In genomic region chr13:34575179-34575996, GRCm38 (mm10) we compare ENCODE assay signal across 9 mouse cellular contexts.
DNase-seq lines count a peak whose midpoint lies in the region; ATAC-seq lines count a peak whose summit lies in the region.
"Had no signal": no experiment of that assay in that cellular context is flagged by ENCODE, and none has a peak within 500 bp of the region (broad histone marks: within the 10 kb centered on the region; RNA-seq: fewer than 3 reads in every experiment).

No protein-coding gene starts in this region.

- H3K27me3 ChIP-seq in lung, embryonic 15.5 days: no peaks in the 10 kb centered on the region
- H3K27me3 ChIP-seq in hindbrain, embryonic 16.5 days (replicated peaks; ENCODE audit: control insufficient read depth, insufficient read depth, low read length): no peaks in the 10 kb centered on the region
- H3K27me3 ChIP-seq in neural tube, embryonic 14.5 days (ENCODE audit: control insufficient read depth, insufficient read depth, low read length): no peaks in the 10 kb centered on the region
- H3K27me3 ChIP-seq: embryonic facial prominence, embryonic 12.5 days; liver, embryonic 13.5 days had no signal

- H3K9ac ChIP-seq in lung, embryonic 15.5 days: no peak overlapping the region
- H3K9ac ChIP-seq in hindbrain, embryonic 16.5 days (ENCODE audit: low read depth, low read length): no peak overlapping the region
- no peak overlapping the region for H3K9ac ChIP-seq in neural tube, embryonic 14.5 days (replicated peaks; ENCODE audit: low read depth, low read length)
- H3K9ac ChIP-seq: embryonic facial prominence, embryonic 12.5 days; liver, embryonic 13.5 days had no signal

- ATAC-seq in lung, embryonic 15.5 days (ENCODE audit: borderline replicate concordance, extremely low read depth, low FRiP score, low TSS enrichment): peak; percentile 94
- ATAC-seq in hindbrain, embryonic 16.5 days: peak; percentile 86
- ATAC-seq in neural tube, embryonic 14.5 days (ENCODE audit: low read depth): peak; percentile 71

- no peak overlapping the region for H3K27ac ChIP-seq in lung, embryonic 15.5 days
- H3K27ac ChIP-seq in hindbrain, embryonic 16.5 days (ENCODE audit: low read depth, low read length): peak overlapping the region; percentile 80
- H3K27ac ChIP-seq in neural tube, embryonic 14.5 days (ENCODE audit: low read depth, low read length): peak overlapping the region; percentile 76
- H3K27ac ChIP-seq: embryonic facial prominence, embryonic 12.5 days; liver, embryonic 13.5 days had no signal

- no peaks in the 10 kb centered on the region for H3K36me3 ChIP-seq in lung, embryonic 15.5 days
- H3K36me3 ChIP-seq in hindbrain, embryonic 16.5 days (ENCODE audit: control insufficient read depth, insufficient read depth, low read length): no peaks in the 10 kb centered on the region
- H3K36me3 ChIP-seq in neural tube, embryonic 14.5 days (ENCODE audit: control insufficient read depth, insufficient read depth, low read length): no peaks in the 10 kb centered on the region
- H3K36me3 ChIP-seq: embryonic facial prominence, embryonic 12.5 days; liver, embryonic 13.5 days had no signal

- no peak overlapping the region for H3K4me2 ChIP-seq in lung, embryonic 15.5 days
- no peak overlapping the region for H3K4me2 ChIP-seq in hindbrain, embryonic 16.5 days (ENCODE audit: low read length)
- no peak overlapping the region for H3K4me2 ChIP-seq in neural tube, embryonic 14.5 days (ENCODE audit: low read depth, low read length)
- H3K4me2 ChIP-seq: embryonic facial prominence, embryonic 12.5 days; liver, embryonic 13.5 days had no signal

- DNase-seq in lung, postnatal 14 days: no peak
- DNase-seq in heart, adult 9 months (ENCODE audit: low spot score in 2 of 2): peak; percentile 29 to 45
- DNase-seq in spleen, postnatal 4 days (ENCODE audit: low spot score in 2 of 2): no peak
- no peak for DNase-seq in ovary, postnatal 14 days (ENCODE audit: low spot score)
- DNase-seq: liver, embryonic 13.5 days had no signal

- no peaks in the 10 kb centered on the region for H3K9me3 ChIP-seq in lung, embryonic 15.5 days
- H3K9me3 ChIP-seq in hindbrain, embryonic 16.5 days (ENCODE audit: control insufficient read depth, low read length): no peaks in the 10 kb centered on the region
- no peaks in the 10 kb centered on the region for H3K9me3 ChIP-seq in neural tube, embryonic 14.5 days (ENCODE audit: control insufficient read depth, low read length)
- H3K9me3 ChIP-seq: embryonic facial prominence, embryonic 12.5 days; liver, embryonic 13.5 days had no signal

- peaks cover 14% of the 10 kb centered on the region for H3K4me1 ChIP-seq in lung, embryonic 15.5 days
- H3K4me1 ChIP-seq in hindbrain, embryonic 16.5 days (ENCODE audit: control insufficient read depth, insufficient read depth, low read depth, low read length): peaks cover 9% of the 10 kb centered on the region
- no peaks in the 10 kb centered on the region; the same call in 1 of the 2 replicates for H3K4me1 ChIP-seq in neural tube, embryonic 14.5 days (ENCODE audit: control insufficient read depth, insufficient read depth, low read length)
- H3K4me1 ChIP-seq: embryonic facial prominence, embryonic 12.5 days; liver, embryonic 13.5 days had no signal

- WGBS in lung, embryonic 15.5 days: 33% methylated on average over 2 of the region's 2 CpGs
- 23% methylated on average over 2 of the region's 2 CpGs for WGBS in hindbrain, embryonic 16.5 days
- 55% methylated on average over 2 of the region's 2 CpGs for WGBS in neural tube, embryonic 14.5 days

- no peak overlapping the region for H3K4me3 ChIP-seq in lung, embryonic 15.5 days
- H3K4me3 ChIP-seq in hindbrain, embryonic 16.5 days (ENCODE audit: low read length): no peak overlapping the region
- H3K4me3 ChIP-seq in neural tube, embryonic 14.5 days (ENCODE audit: low read depth, low read length): no peak overlapping the region
- H3K4me3 ChIP-seq: embryonic facial prominence, embryonic 12.5 days; liver, embryonic 13.5 days had no signal

Comparison
In these comparisons a context has a peak if more than half of its experiments do, and no peak if none do; other contexts are left out.
1. DNase-seq: peak in heart, adult 9 months (2 of 2); none in lung, postnatal 14 days (single experiment), spleen, postnatal 4 days (0 of 2) and ovary, postnatal 14 days (single experiment).
2. Peak in every context shown above with its lines, with median percentiles within 50 percentile points of each other: ATAC-seq.